Mouse (Mus musculus) spleen, adult 2 months (tissue): ENCODE measurements at regions not wholly inside any gene's neighbourhood (a gene's known extent, or its start where the extent isn't known, plus 50 kb on each side); places are given as distances from the start of the nearest gene placed in this dataset.
"Not testable (repeated sequence)": the region's sequence is repeated elsewhere in the genome, so short reads cannot be mapped to it uniquely, and the experiment has no call there.

Source experiments
- DNase-seq, 2 experiments: peaks; one replicate each; pipeline versions ENCODE4 v3.0.0 to v3.0.0-alpha.2; 2012 to 2021; ENCODE audit warnings: low spot score in 2 of 2, low read depth in 1 of 2
- H3K27ac ChIP-seq: fragments of 200-500 bp; 2 replicates; pipeline ENCODE4 v1.5.1; 2012; ENCODE audit warnings: low read length, inconsistent platforms; ENCODE audit not compliant: insufficient read depth
- H3K27me3 ChIP-seq: fragments of 200-500 bp; 2 replicates; pipeline ENCODE4 v1.6.1; 2012; ENCODE audit warnings: mild to moderate bottlenecking, moderate library complexity, low read length, inconsistent platforms; ENCODE audit not compliant: control insufficient read depth, insufficient read depth
- H3K36me3 ChIP-seq: fragments of 200-500 bp; 2 replicates; pipeline ENCODE4 v1.6.1; 2012; ENCODE audit warnings: mild to moderate bottlenecking, low read length, inconsistent platforms; ENCODE audit not compliant: control insufficient read depth, insufficient read depth
- H3K4me1 ChIP-seq: fragments of 200-500 bp; 2 replicates; pipeline ENCODE4 v1.6.1; 2011; ENCODE audit warnings: inconsistent platforms; ENCODE audit not compliant: control insufficient read depth, insufficient read depth, insufficient read length
- H3K4me3 ChIP-seq: fragments of 200-500 bp; 2 replicates; pipeline ENCODE4 v1.5.1; 2011; ENCODE audit warnings: mild to moderate bottlenecking, inconsistent platforms; ENCODE audit not compliant: insufficient read depth, insufficient read length; ENCODE audit errors: extremely low read depth
- CTCF ChIP-seq: fragments of 200-500 bp; IDR thresholded peaks from 2 replicates; pipeline ENCODE4 v1.5.1; 2011; ENCODE audit warnings: mild to moderate bottlenecking, inconsistent platforms; ENCODE audit not compliant: insufficient read depth, insufficient read length, insufficient replicate concordance; ENCODE audit errors: extremely low read depth
- POLR2A ChIP-seq: fragments of 200-500 bp; IDR thresholded peaks from 2 replicates; pipeline ENCODE4 v1.6.1; 2011; ENCODE audit warnings: low read depth, low read length, inconsistent platforms
- WGBS: fragments of 180-500 bp; shearing (Covaris S2); methylation state at CpG from one replicate; pipeline ENCODE4 v1.1.7; 2018; 5-methylcytosine and 5-hydroxymethylcytosine counted together

GRCm38 (mm10) chr12:16351751-16352150, 259.0 kb downstream of the Lpin1 start:
- H3K27ac ChIP-seq, result no peak overlapping the region
- peak in 1 of 2 experiments; percentile 18 for DNase-seq
- no peaks in the 10 kb centered on the region for H3K27me3 ChIP-seq
- H3K4me1 ChIP-seq, result no peaks in the 10 kb centered on the region; the same call in 1 of the 2 replicates
- no peaks in the 10 kb centered on the region for H3K36me3 ChIP-seq
- TF ChIP-seq CTCF (no peak), POLR2A (no peak)
- H3K4me3 ChIP-seq, result no peak overlapping the region

- Histone ChIP-seq H3K4me3 (no peak overlapping the region), H3K36me3 (no peaks in the 10 kb centered on the region), H3K4me1 (no peaks in the 10 kb centered on the region; the same call in 1 of the 2 replicates), H3K27ac (no peak overlapping the region), H3K27me3 (no peaks in the 10 kb centered on the region)
- DNase-seq, result no peak
- TF ChIP-seq POLR2A, result no peak
- TF ChIP-seq CTCF, result no peak
These were observed 261.5 kb downstream of the Lpin1 start for GRCm38 (mm10) chr12:16349310-16349709.

GRCm38 (mm10) chr12:16344021-16344420, 266.7 kb downstream of the Lpin1 start:
- Histone ChIP-seq H3K36me3 (no peaks in the 10 kb centered on the region), H3K27me3 (no peaks in the 10 kb centered on the region), H3K4me1 (no peaks in the 10 kb centered on the region), H3K4me3 (no peak overlapping the region), H3K27ac (no peak overlapping the region)
- 86% methylated on average over 3 of the region's 3 CpGs for WGBS
- TF ChIP-seq POLR2A, result no peak
- TF ChIP-seq CTCF, result no peak
- DNase-seq, result no peak

GRCm38 (mm10) chr12:16342030-16342429, 268.7 kb downstream of the Lpin1 start:
- WGBS, result 56% methylated on average over 2 of the region's 2 CpGs
- H3K4me1 ChIP-seq, H3K27me3 ChIP-seq, H3K27ac ChIP-seq, DNase-seq, H3K36me3 ChIP-seq, H3K4me3 ChIP-seq: not testable (repeated sequence)
- TF ChIP-seq CTCF, result peak; percentile 9; the same call in 1 of the 2 replicates

GRCm38 (mm10) chr12:16331456-16331855, 279.3 kb downstream of the Lpin1 start:
- TF ChIP-seq POLR2A, result no peak
- no peak for TF ChIP-seq CTCF
- no peaks in the 10 kb centered on the region for H3K4me1 ChIP-seq
- H3K4me3 ChIP-seq, result no peak overlapping the region
- DNase-seq, result no peak
- no peaks in the 10 kb centered on the region for H3K36me3 ChIP-seq
- no peaks in the 10 kb centered on the region for H3K27me3 ChIP-seq
- WGBS, result 79% methylated on average over 3 of the region's 3 CpGs
- no peak overlapping the region for H3K27ac ChIP-seq

GRCm38 (mm10) chr12:16329129-16329528, 281.6 kb downstream of the Lpin1 start:
- Histone ChIP-seq H3K27me3 (no peaks in the 10 kb centered on the region), H3K4me1 (no peaks in the 10 kb centered on the region), H3K4me3 (no peak overlapping the region), H3K27ac (no peak overlapping the region), H3K36me3 (no peaks in the 10 kb centered on the region)
- DNase-seq, result no peak
- TF ChIP-seq POLR2A, result no peak
- no peak for TF ChIP-seq CTCF
- 51% methylated on average over 2 of the region's 2 CpGs for WGBS

GRCm38 (mm10) chr12:16320536-16321402, 290.0 kb downstream of the Lpin1 start:
- Histone ChIP-seq H3K4me1 (no peaks in the 10 kb centered on the region), H3K4me3 (no peak overlapping the region), H3K36me3 (no peaks in the 10 kb centered on the region), H3K27me3 (no peaks in the 10 kb centered on the region), H3K27ac (no peak overlapping the region)
- 51% methylated on average over 9 of the region's 9 CpGs for WGBS
- TF ChIP-seq POLR2A (no peak), CTCF (no peak)
- DNase-seq, result no peak
